Mouse (Mus musculus): ENCODE measurements around the gene Marf1.
"Not testable (repeated sequence)": the region's sequence is repeated elsewhere in the genome, so short reads cannot be mapped to it uniquely, and the experiment has no call there.

The Marf1 gene

DNA sequence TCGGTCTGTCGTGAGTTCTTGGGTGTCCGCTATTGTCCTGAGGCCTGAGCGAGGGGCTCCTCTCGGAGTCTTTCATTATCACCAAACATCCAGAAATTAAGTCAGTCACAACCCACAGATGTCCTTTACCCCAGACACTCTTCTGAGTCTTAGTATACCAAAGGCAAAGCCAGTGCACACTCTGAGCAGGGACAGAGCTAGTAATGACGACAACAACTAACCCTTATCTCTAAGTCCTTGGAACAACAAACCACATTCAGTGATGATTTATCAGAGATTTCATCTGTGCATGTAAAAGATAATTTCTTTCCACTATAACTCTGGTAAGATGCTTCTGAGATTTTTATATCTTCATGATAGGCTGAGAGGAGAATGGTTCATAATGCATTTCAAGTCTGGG is 6.8 kb downstream of the Marf1 start:
- CTCF ChIA-PET, result no interaction called here

DNA sequence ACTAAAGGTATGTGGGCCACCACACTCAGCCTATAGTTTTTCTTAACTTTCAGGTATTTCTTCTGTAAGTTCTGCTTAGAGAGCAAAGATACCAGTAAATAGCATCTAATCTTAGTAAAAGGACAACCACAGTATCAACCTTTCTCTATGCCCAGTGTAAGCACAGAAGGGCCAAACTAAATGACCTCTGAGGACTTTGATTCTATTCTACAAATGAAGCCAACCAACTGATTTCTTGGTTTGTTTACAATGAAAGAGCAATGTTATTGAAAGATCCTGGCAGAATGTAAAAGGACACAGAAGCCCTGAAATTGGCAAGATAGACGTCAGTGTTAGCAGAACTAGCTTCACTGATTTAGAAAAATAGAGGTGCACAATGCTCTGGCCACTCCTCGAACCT is 7.5 kb downstream of the Marf1 start:
- CTCF ChIA-PET, result not testable (repeated sequence)
- POLR2A ChIA-PET, result interaction anchor here in 1 of 4 experiments (0.5 to 1.5 kb wide), 3 partner anchors 19 to 1036 kb away, joined by 3 to 4 read pairs (median 3); no protein-coding TSS in a partner anchor

More for the DNA sequence above, 6.8 kb downstream of the Marf1 start:
- POLR2A ChIA-PET, result interaction anchor here in 1 of 4 experiments (0.9 to 1.5 kb wide), 2 partner anchors 18 kb away, joined by 3 read pairs; no protein-coding TSS in a partner anchor

DNA sequence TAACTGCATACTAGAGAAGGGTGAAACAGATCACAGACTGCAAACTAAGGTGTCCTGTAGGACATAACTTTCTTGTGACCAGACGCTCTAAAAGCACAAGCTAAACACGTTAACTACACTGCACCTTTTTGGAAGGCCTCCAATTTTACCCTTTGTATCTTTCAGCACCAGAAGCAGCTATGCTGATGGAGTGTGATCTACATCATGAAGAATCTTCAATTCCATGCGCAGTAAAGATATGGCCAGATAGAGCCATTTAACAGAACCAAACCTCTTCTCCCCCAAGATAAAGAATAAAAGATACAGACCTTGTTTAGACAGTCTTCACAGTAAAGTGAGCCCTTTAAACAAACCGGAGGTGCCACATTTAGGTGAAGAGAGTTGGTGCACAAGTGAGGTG is 11.4 kb downstream of the Marf1 start:
- ChIA-PET CTCF (no interaction called here), POLR2A (interaction anchor here in 2 of 4 experiments (1.1 to 1.4 kb wide), 3 partner anchors 13 to 277 kb away, joined by 3 to 8 read pairs (median 3); no protein-coding TSS in a partner anchor)

DNA sequence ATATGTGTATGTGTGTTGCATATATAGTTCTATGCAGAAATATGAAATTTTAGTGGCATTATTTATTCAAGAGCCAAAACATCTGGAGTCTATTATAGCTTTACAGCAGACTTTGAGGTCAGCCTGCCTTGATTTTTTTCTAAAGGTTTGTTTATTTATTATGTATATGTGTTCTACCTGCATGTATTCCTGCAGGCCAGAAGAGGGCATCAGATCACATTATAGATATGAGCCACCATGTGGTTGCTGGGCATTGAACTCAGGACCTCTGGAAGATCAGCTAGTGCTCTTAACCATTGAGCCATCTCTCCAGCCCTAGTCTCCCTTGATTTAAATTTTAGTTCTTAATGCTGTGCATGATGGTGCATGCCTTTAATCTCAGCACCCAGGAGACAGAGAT is 15.4 kb downstream of the Marf1 start:
- ChIA-PET CTCF (interaction anchor here in 1 of 4 experiments (0.9 to 1.2 kb wide), 3 partner anchors 11 to 245 kb away, joined by 3 read pairs; partner anchors contain the start of genes Mpv17l and Pdxdc1), POLR2A (interaction anchor here in 1 of 4 experiments (4.1 kb wide), 1 partner anchor 11 kb away, joined by 21 read pairs; no protein-coding TSS in a partner anchor)

GRCm38 (mm10) chr16:14143298-14143697 is 19.9 kb downstream of the Marf1 start:
- POLR2A ChIA-PET, result interaction anchor here in 2 of 4 experiments (0.7 to 3.4 kb wide), 5 partner anchors 13 to 25 kb away, joined by 3 to 23 read pairs (median 6); no protein-coding TSS in a partner anchor
- CTCF ChIA-PET, result no interaction called here

GRCm38 (mm10) chr16:14139106-14139505 is 24.0 kb downstream of the Marf1 start:
- ChIA-PET POLR2A (interaction anchor here in 3 of 4 experiments (0.6 to 2.9 kb wide), 12 partner anchors 10 to 358 kb away, joined by 3 to 13 read pairs (median 4); no protein-coding TSS in a partner anchor), CTCF (interaction anchor here in 2 of 4 experiments (0.6 kb wide), 2 partner anchors 11 to 728 kb away, joined by 4 read pairs; no protein-coding TSS in a partner anchor)

DNA sequence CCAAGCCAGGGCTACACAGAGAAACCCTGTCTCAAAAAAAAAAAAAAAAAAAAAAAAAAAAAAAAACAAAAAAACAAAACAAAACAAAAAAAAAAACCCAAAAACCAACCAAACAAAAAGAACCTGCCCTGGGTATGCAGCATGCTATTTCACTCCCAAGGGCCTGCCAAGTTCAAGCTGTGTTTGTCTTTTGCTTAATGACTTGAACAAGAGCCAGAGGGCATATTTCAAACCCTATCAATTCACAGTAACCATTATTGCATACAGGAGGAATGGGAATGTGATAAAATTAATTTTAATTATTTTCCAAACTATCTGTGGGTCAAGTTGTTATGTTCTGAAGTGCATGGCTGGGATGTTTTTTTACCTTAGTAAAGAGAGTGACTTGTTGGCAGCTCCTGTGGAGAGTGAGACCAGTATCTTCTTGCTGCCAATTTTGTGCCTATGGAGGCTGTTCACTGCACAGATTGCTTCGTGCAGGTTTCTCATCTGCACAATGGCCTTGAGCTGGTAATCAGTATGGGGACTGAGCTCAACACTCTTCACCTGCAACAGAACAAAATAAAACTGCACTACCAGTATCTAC is 25.1 kb downstream of the Marf1 start:
- ChIA-PET CTCF (no interaction called here), POLR2A (interaction anchor here in 3 of 4 experiments (0.6 to 2.9 kb wide), 10 partner anchors 11 to 320 kb away, joined by 3 to 13 read pairs (median 4); partner anchors contain the start of gene Ntan1 (in 1 of the 3))

DNA sequence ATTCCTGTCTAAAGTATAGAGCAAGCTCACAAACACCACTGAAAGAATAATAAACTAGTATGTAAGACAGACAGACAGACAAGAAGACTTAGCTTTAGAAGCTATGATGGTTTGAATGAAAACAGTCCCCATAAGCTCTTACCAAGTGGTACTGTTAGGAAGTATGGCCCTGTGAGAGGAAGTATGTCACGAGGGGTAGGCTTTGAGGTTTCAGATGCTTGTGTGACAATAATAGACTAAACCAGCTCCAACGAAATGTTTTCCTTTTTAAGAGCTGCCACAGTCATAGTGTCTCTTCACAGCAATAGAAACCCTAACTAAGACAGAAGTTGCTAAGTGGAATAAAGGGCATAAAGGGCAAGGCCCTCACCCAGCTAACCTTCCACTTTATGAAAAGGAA is 28.1 kb downstream of the Marf1 start:
- ChIA-PET POLR2A (interaction anchor here in 3 of 4 experiments (0.6 to 3.8 kb wide), 6 partner anchors 10 to 232 kb away, joined by 3 to 25 read pairs (median 3); no protein-coding TSS in a partner anchor), CTCF (no interaction called here)

DNA sequence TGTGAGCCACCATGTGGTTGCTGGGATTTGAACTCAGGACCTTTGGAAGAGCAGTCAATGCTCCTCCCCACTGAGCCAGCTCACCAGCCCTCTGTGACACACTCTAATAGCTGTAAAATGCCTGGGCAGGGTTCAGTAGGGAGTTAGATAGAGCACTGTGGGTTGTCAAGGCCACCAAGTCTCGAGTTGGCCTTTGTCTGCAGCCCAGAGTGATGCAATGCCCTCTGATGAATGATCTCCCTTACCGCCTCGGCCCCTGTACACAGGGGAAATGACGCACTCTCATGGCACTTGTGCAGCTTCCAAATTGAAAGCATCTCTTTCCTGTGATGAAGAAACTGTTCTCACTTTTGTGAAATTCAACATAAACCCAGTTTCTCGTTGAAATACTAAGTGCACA is 31.3 kb downstream of the Marf1 start:
- CTCF ChIA-PET, result interaction anchor here in 1 of 4 experiments (0.6 to 1.4 kb wide), 2 partner anchors 8 to 99 kb away, joined by 3 to 4 read pairs; no protein-coding TSS in a partner anchor
- POLR2A ChIA-PET, result interaction anchor here in 2 of 4 experiments (1.1 to 3.3 kb wide), 5 partner anchors 8 to 46 kb away, joined by 3 to 17 read pairs (median 5); no protein-coding TSS in a partner anchor

- CTCF ChIA-PET, result interaction anchor here in 2 of 4 experiments (0.6 to 1.4 kb wide), 3 partner anchors 8 to 494 kb away, joined by 3 to 4 read pairs (median 3); no protein-coding TSS in a partner anchor
- POLR2A ChIA-PET, result interaction anchor here in 2 of 4 experiments (1.1 to 3.3 kb wide), 6 partner anchors 8 to 46 kb away, joined by 3 to 17 read pairs (median 4); no protein-coding TSS in a partner anchor
Observed at GRCm38 (mm10) chr16:14131376-14131775, 31.8 kb downstream of the Marf1 start.

- ChIA-PET POLR2A (interaction anchor here in 2 of 4 experiments (1.0 to 3.3 kb wide), 4 partner anchors 14 to 297 kb away, joined by 3 to 17 read pairs (median 3); no protein-coding TSS in a partner anchor), CTCF (interaction anchor here in 1 of 4 experiments (0.6 kb wide), 1 partner anchor 493 kb away, joined by 3 read pairs; no protein-coding TSS in a partner anchor)
Observed at GRCm38 (mm10) chr16:14130796-14131195, 32.4 kb downstream of the Marf1 start.

DNA sequence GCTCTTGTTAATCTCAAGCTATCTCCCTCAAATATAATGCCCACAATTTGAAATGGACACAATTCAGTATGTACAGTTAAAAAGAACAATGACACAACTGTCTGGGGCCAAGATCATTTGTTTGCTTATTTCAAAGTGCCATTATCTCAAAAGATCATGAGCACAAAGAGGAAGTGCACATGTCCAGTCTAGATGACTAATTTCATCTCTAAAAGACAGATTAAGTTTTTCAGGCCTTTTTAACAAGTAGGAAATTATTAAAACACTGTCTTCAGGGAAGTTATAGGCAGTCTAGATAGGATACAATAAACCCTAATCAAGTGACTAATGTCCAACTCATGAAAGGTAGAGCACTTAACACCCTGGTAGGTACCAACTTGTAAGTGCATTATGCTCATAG is 34.2 kb downstream of the Marf1 start:
- CTCF ChIA-PET, result no interaction called here
- POLR2A ChIA-PET, result interaction anchor here in 1 of 4 experiments (0.9 to 3.3 kb wide), 3 partner anchors 13 to 30 kb away, joined by 3 to 17 read pairs (median 10); no protein-coding TSS in a partner anchor

DNA sequence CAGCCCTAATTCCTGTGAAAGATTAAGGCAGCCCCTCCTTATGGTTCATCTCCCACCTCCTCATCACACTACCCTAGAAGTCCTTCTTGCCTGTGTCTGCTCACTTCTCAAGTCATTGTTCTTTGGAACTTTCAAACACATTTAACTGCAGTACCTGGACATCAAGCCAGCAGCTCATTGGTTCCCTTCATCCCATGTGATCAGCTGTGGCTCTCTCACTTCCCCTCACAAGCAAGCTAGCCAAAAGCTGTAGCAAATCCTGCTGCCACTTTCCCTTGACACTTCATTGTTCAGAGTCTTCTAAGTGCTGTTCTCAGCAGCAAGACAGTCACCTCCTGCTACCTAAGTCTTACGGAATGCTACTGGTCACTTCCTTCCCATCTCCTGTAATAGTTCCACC is 37.9 kb downstream of the Marf1 start:
- ChIA-PET CTCF (interaction anchor here in 2 of 4 experiments (0.6 to 1.3 kb wide), 2 partner anchors 33 to 222 kb away, joined by 4 to 7 read pairs; partner anchors contain the start of genes Mpv17l (in 1 of the 2) and Pdxdc1 (in 1 of the 2)), POLR2A (interaction anchor here in 2 of 4 experiments (0.9 to 4.4 kb wide), 14 partner anchors 9 to 345 kb away, joined by 3 to 66 read pairs (median 5); partner anchors contain the start of genes Marf1 (in 1 of the 2), Mpv17l (in 1 of the 2), Nde1 (in 1 of the 2) and Pdxdc1 (in 1 of the 2))

DNA sequence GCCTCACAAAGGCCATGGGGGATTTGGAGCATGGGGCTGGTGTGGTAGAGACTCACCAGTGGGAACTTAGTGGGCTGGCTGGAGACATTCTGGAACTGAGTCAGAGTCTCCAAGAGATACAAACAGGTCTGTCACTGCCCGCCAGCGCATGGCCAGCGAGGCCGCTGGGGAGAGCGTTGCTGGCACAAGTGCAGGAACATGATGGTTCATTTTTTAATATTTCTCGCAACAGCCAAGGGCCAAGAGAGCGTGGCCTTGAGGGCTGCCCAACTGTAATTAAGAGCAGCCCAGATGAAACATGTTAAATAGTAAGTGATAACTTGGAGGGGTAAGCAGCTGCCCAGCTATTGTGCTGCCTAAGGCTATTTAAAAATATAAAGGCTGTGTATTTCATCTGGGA is 38.4 kb downstream of the Marf1 start:
- ChIA-PET POLR2A (interaction anchor here in 3 of 4 experiments (0.6 to 4.4 kb wide), 42 partner anchors 9 to 453 kb away, joined by 3 to 66 read pairs (median 5); partner anchors contain the start of genes 3110001I22Rik (in 2 of the 3), Marf1 (in 2 of the 3), Mpv17l (in 2 of the 3) and Nde1 (in 2 of the 3)), CTCF (interaction anchor here in 3 of 4 experiments (0.6 to 1.9 kb wide), 6 partner anchors 8 to 222 kb away, joined by 3 to 8 read pairs (median 4); partner anchors contain the start of genes Mpv17l (in 2 of the 3) and Pdxdc1 (in 2 of the 3))

DNA sequence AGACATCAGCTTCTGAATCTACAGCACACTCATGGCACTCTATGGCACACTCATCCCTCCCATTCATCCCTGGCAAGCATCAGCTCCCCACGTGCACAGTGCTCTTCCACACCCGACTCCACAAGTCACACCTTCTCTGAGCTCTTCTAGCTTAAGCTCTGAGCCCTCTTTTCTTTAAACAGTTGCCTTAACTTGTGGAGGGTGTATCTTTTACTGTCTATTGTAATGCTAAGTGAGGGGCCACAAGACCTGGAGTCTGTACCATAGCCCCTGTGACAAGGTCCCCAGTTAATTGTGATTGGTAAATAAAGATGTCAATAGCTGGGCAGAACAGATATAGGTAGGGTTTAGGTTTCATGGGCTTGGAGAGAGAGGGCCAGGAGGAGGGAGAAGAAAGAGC is 39.2 kb downstream of the Marf1 start:
- ChIA-PET CTCF (interaction anchor here (0.6 to 1.9 kb wide), 14 partner anchors 8 to 303 kb away, joined by 3 to 8 read pairs (median 3); partner anchors contain the start of genes Mpv17l (in 3 of the 4), Pdxdc1 (in 3 of the 4), 2900011O08Rik (in 1 of the 4) and Ifitm7 (in 1 of the 4)), POLR2A (interaction anchor here in 3 of 4 experiments (0.6 to 4.4 kb wide), 72 partner anchors 8 to 452 kb away, joined by 3 to 66 read pairs (median 4); partner anchors contain the start of genes Mpv17l (in 3 of the 3), Pdxdc1 (in 3 of the 3), 2900011O08Rik (in 2 of the 3) and 3110001I22Rik (in 2 of the 3))

DNA sequence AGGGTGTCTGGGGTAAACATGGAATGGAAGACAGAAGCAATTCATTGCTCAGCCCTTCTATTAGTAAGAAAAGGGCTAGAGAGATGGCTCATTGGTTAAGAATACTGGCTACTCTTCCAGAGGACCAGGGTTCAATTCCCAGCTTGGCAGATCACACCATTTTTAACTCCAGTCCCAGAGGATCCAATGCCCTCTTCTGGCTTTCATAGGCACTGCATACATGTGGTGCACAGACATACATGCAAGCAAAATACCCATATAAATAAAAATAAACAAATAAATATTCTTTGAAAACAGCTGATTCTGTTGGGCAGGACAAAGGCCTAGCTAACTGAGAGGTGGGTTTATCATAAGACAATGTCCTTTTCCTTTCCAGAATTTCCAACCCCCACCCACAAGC is 40.6 kb downstream of the Marf1 start:
- ChIA-PET CTCF (interaction anchor here in 2 of 4 experiments (1.2 to 1.9 kb wide), 3 partner anchors 10 to 220 kb away, joined by 3 to 6 read pairs (median 4); partner anchors contain the start of genes Mpv17l (in 1 of the 2) and Pdxdc1 (in 1 of the 2)), POLR2A (interaction anchor here (0.5 to 4.4 kb wide), 19 partner anchors 9 to 881 kb away, joined by 3 to 66 read pairs (median 10); partner anchors contain the start of genes Mpv17l (in 2 of the 4), Pdxdc1 (in 2 of the 4), 2900011O08Rik (in 1 of the 4) and Ifitm7 (in 1 of the 4))

DNA sequence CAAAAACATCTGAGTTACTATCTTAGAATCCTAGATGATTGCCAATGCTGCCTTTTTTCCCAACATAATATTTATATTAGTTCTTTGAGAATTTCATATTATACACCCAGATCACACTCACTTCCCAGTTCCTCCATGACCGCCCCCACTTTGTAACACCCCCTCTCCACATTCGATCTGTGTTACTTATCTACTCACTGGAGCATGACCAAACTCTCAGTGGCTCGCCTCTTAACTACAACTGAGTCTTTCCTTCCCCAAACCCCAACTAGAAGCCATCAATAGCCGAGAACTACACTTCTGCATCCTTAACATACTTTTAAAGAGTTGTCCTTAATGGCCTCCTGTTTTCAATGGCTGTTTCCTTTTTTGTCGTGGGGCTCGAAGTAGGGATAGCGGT is 41.6 kb downstream of the Marf1 start:
- POLR2A ChIA-PET, result interaction anchor here in 1 of 4 experiments (1.9 kb wide), 1 partner anchor 33 kb away, joined by 4 read pairs; no protein-coding TSS in a partner anchor
- CTCF ChIA-PET, result no interaction called here

- ChIA-PET CTCF (no interaction called here), POLR2A (interaction anchor here in 1 of 4 experiments (2.0 kb wide), 1 partner anchor 24 kb away, joined by 6 read pairs; no protein-coding TSS in a partner anchor)
Observed at GRCm38 (mm10) chr16:14120941-14121340, 42.2 kb downstream of the Marf1 start.
